In the genomic region with DNA sequence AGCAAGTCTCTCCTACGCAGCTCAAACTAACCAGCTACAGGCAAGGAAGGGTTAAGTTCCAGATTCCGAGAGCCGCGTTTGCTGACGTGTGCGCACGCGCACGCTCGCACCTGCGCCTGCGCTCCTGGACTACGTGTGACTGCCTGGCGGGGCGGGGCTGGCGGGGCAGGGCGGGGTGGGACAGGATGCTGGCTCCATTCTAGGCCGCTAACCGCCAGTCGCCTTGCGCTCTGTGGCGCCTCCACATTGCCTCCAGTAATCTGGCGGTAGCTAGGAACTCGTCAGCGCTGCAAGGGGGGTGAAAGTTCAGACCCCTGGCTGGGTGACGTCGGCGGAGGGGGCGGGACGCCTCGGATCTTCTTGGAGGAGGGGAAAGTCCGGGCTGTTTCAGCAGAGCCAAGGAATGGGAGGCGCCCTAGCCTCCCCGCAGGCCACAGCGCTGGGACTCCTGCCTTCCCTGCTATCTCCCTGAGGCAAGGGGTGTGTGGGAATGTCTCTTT, we compare ENCODE assay signal across 8 mouse cellular contexts. TPM values are rescaled to one million over a fixed set of nuclear protein-coding genes. Genes with fewer than 3 reads are reported as not detected.
DNase-seq lines count a peak whose midpoint lies in the region; ATAC-seq and TF ChIP-seq lines count a peak whose summit lies in the region.

No protein-coding gene starts in this region.

- peak; percentile 73 for TF ChIP-seq EP300 in lung, postnatal 0 days (IDR thresholded peaks at IDR 0.05)

- peak overlapping the region; percentile 39; the same call in 1 of the 2 replicates for H3K9ac ChIP-seq in lung, postnatal 0 days (replicated peaks; ENCODE audit: low read depth)

- H3K4me2 ChIP-seq in lung, postnatal 0 days (replicated peaks; ENCODE audit: low read depth, low read length) = peak overlapping the region; percentile 53

- TF ChIP-seq CTCF in lung, postnatal 0 days (IDR thresholded peaks at IDR 0.05) = peak; percentile 49

- peaks cover 20% of the 10 kb centered on the region for H3K27me3 ChIP-seq in hindbrain, embryonic 10.5 days (ENCODE audit: insufficient read depth, poor library complexity, severe bottlenecking)
- H3K27me3 ChIP-seq in lung, postnatal 0 days (replicated peaks; ENCODE audit: insufficient read depth, low read length) = no peaks in the 10 kb centered on the region

- peak; percentile 94 for DNase-seq in MN1 (ENCODE audit: low spot score)
- DNase-seq in cerebellum, adult 9-10 months = peak; percentile 95
- peak; percentile 92 for DNase-seq in hindbrain, embryonic 10.5 days (ENCODE audit: low spot score)
- DNase-seq in layer of hippocampus, adult 9-11 months = peak; percentile 95
- DNase-seq in lung, postnatal 0 days (ENCODE audit: low spot score) = peak; percentile 96
- peak; percentile 88 for DNase-seq in ovary, postnatal 14 days (ENCODE audit: low spot score)
- DNase-seq in thymus, postnatal 14 days = peak; percentile 96

- peak; percentile 97 for ATAC-seq in frontal cortex, adult (ENCODE audit: low TSS enrichment)
- ATAC-seq in lung, postnatal 0 days = peak; percentile 99

- 6% methylated on average over 35 of the region's 35 CpGs for WGBS in hindbrain, embryonic 10.5 days
- WGBS in lung, postnatal 0 days = 5% methylated on average over 34 of the region's 35 CpGs

- no peaks in the 10 kb centered on the region for H3K36me3 ChIP-seq in hindbrain, embryonic 10.5 days
- no peaks in the 10 kb centered on the region for H3K36me3 ChIP-seq in lung, postnatal 0 days (ENCODE audit: insufficient read depth, low read length)

- H3K9me3 ChIP-seq in hindbrain, embryonic 10.5 days = no peaks in the 10 kb centered on the region
- no peaks in the 10 kb centered on the region for H3K9me3 ChIP-seq in lung, postnatal 0 days (ENCODE audit: low read length)

- H3K27ac ChIP-seq in hindbrain, embryonic 10.5 days = peak overlapping the region; percentile 87
- peak overlapping the region; percentile 85 for H3K27ac ChIP-seq in lung, postnatal 0 days (ENCODE audit: low read length)

- peak overlapping the region; percentile 54 for H3K4me3 ChIP-seq in hindbrain, embryonic 10.5 days
- H3K4me3 ChIP-seq in lung, postnatal 0 days (ENCODE audit: low read depth, low read length) = peak overlapping the region; percentile 29

- no peaks in the 10 kb centered on the region for H3K4me1 ChIP-seq in hindbrain, embryonic 10.5 days (replicated peaks)
- H3K4me1 ChIP-seq in lung, postnatal 0 days (ENCODE audit: insufficient read depth, low read depth, low read length) = no peaks in the 10 kb centered on the region

RNA-seq across cellular contexts. Expression of a gene that starts 29.6 kb away (rescaled TPM):
- 32.4 and 36.5 TPM in 2 replicates for polyA plus RNA-seq in hindbrain, embryonic 10.5 days (2016; fragmentation: Nextera tagmentation; extraction: Ambion mirVana)
- 21.0 and 21.2 TPM in 2 replicates for polyA plus RNA-seq in lung, postnatal 0 days (2015; fragmentation: Nextera tagmentation; extraction: Ambion mirVana)

Comparison
In these comparisons a context has a peak if more than half of its experiments do, and no peak if none do; other contexts are left out.
1. Peak in every context shown above with its lines: DNase-seq, ATAC-seq, H3K4me3 ChIP-seq and H3K27ac ChIP-seq.